Mouse (Mus musculus): Measurements from ENCODE around the gene Sh2d6.
"Not testable (repeated sequence)": the region's sequence is repeated elsewhere in the genome, so short reads cannot be mapped to it uniquely, and the experiment has no call there.

Gene Sh2d6

DNA sequence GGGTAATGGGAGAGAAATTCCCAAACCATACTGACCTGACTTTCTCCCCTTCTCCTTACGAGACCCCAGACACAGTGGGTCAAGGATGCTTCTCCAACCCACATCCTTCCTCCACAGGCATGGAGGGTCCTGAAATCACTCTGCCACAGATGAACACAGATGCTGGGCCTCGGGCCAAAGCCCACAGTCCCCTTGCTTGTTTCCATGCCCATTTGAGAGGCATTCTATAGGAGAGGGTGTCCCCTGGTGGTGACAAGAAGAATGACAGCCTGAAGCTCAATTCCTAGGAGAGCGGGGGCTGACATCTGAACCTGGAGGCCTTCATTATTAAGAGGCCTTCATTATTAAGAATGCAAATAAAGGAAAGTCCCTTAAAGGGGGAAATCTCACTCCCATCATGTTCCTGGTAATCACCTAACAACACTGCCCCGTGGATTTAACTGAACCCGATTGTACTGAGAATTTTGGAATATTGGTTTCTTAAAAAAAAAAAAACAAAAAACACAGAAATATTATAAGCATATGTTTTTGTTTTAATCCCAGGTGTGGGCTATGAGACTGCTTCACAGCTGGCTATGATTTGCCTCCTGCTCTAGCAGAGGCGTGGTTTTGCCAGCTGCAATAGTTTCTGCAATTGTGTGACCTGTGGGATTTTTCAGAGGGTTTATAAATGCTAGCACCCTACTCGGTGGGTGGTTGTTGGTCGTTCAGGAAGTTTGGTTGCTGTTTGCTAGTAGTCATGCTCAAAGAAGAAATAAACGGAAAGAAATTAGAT lies 12.7 kb upstream of the Sh2d6 start:
- peak in 1 of 2 experiments; percentile 37 for DNase-seq

DNA sequence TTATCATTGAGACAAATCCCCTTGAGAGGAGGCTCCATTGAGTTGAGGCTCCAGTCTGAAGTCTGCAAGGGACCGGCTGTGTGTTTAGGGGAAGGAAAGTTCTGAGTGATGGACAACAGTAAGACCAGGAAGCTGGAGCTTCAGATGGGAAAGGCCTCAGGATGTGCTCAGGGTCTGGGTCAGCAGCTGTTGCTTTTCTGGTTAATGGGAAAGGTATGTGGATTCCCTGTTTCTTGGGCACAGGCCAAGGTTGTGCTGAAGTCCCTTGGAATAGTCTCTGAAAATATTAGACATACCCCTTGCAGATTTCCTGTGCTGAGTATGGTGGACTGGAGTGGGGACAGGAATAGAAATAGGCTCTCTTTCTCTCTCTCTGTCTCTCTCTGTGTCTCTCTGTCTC lies 12.0 kb upstream of the Sh2d6 start:
- not testable (repeated sequence) for DNase-seq

DNA sequence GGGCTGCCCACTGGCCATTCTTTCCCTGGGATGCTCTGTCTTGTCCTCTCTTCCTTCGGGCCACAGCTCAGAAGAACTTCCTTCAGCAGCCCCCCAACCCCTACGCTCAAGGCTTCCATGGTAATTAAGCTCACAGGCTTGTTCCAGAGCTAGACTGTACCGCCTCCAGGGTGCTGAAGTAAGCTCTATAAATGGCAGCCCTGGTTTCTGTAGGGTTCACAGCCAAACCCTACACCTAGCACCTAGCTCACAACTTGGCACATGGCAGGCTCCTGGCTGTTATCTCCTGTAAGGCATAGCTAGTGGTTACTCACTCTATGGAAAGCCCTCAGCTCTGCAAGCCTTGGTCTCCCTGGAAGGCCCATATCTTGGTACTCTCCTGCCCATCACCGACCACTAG lies 11.1 kb upstream of the Sh2d6 start:
- no peak for DNase-seq

DNA sequence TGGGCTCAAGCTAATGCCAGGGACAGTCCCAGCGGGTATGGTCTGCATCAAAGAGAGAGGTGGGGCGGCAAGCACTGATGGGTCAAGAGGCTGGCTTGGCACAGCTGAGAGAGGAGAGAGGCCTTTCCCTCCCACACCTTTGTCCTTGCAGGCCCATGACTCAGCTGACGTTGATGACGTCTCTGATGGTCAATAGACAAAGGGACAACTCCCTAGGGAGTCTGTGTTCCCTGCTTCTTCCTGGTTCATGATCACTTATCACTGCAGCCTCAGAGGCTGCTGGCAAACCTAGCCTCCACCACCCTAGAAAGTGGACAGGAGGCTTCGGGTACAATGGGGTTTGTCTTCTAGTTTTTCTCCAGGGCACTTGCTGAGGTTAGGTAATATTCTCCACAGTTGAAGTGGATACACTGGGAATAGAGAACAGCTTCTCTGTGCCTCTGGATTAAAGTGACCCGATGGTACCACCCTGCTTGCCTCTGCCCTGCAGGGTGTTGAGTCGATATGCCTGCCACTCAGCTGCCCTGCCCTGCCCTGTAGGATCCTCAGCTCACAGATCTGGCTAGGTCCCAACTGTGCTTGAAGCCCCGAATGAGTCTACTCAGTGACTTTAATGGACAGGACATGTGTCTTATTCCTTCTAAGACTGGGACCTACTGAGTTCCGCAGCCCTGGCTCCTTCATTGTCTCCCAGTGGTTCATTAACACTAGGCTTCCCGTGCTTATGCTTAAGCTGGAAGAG lies 7.1 kb upstream of the Sh2d6 start:
- DNase-seq: no peak

GRCm38 (mm10) chr6:72527070-72527469 lies 5.6 kb upstream of the Sh2d6 start:
- no peak for DNase-seq

DNA sequence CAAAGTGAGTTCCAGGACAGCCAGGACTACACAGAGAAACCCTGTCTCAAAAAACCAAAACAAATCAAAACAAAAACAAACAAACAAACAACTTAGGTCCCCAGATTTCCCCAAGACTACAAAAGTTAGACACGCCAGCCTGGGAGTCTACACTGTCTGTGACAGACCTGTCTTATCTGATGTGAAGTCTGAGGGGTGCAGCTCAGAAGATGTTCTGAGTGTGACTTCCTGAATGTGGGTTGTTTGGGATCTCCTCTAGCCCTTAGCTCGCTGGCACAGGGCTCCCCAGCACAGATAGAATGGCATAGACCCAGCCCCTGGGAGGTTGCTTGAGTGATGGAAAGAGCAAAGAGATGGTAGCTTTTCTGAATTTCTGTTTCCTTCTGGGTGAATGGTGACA lies 2.7 kb upstream of the Sh2d6 start:
- DNase-seq: no peak

DNA sequence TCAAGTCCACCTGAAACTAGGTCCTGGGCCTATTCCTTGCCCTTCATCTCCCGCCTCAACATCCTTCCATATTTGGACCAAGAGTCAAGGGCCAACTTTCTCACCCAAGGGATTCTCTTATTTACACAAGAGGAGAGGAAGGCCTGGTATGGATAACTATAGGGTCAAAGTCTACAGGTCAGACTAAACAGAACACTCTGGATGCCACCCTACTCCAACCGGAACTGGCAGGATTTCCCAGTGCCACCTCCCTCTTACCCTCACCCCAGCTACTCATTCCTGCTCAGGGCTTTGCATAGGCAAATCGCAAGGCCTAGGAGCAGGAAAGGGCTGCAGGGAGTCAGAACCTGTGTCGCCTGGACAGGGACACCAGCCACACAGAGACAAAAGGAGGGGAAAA lies 1.7 kb upstream of the Sh2d6 start:
- no peak for DNase-seq

- no peak for DNase-seq
Measured at GRCm38 (mm10) chr6:72522288-72522687, 781 bp upstream of the Sh2d6 start.

DNA sequence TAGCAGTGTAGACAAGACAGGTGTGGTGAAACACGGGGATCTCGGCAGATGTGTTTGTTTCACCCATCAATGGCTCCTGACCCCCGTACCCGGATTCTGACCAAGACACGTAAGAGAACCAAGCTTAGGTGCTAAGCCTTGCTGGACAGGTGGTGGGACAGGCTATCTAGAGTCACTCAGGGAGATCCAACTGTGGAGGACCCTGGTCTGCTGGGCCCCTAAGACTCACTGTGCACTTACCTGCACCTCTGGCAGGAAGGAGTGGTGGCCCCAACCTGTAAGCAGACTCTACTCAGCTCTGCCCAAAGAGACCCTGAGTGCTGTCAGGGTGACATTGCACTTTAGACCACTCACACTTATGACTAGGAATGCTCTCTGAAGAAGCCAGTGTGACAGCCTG lies 603 bp downstream of the Sh2d6 start:
- DNase-seq: no peak

DNA sequence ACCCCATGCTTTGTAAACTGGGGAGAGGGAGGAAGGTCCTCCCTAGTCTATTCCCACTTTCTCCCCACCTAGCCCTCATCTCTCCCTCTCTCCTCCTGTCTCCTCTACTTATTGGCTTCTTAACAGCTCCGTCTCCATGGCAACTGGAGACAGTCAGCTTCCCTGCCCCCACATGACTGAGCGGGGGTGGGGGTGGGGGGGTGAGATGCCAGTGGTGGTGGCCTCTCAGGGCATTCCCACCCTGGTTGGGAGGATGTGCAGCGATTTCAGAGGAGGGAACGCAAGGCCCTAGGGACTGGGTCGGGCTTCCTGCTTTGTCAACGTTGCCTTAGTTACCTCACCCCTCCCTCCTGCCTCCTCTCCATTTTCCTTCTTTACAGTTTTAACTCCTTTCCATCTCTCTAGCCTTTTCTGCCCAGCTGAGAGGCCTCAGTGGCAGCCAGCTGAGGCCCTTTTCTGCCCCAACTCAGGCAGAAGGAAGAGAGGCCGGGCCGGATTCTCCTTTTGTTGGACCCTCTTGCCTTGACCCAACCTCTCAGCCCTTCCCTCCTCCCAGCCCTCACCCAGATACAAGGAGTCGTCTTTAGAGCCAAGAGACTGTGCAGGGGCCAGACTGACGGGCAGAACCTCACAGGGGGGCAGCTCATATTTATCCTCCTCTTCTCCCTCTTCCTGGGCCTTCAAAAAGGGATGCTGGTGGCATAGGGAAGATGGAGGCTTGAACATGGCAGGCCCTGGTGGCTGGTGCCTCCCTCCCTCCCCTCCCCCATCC lies 1.4 kb downstream of the Sh2d6 start:
- no peak for DNase-seq

- no peak for DNase-seq
Measured at GRCm38 (mm10) chr6:72519303-72519702, 2.2 kb downstream of the Sh2d6 start.

DNA sequence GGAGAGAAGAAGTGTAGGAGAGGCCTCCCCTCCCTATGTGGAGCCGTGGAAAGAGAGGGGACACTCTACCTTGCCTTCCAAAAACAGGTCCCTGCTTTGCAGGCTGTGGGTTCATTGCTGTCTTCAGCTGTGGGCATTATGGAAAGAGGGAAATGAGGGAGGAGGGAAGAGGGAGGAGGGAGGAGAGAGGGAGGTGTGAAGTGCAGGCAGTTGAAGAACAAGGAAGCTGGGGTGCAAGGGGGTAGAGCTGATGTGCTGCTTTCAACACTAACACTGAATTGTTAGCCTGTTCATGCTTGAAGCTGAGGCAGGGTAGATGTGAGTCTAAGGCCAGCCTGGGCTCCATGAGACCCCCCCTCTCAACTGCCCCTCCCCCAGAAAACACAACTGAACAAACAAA lies 2.7 kb downstream of the Sh2d6 start:
- DNase-seq: no peak

GRCm38 (mm10) chr6:72515644-72516043 lies 5.9 kb downstream of the Sh2d6 start:
- DNase-seq: no peak

DNA sequence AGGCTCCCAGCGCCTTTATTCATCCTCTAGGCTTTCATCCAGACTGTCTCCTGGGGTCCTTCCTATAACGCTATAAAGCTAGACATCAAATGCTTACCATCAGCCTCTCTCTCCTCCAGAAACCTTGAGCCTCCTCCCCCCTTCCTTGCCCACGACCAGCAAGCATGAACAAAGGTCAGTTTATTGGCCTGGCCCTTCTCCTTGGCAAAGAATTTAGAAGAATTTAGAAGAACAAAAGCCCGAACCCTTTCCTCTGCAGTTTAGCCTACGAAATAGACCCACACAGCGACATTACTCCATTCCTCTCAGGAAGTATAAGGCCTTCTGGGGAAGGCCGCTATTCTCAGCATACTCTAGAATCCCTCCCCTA lies 8.5 kb downstream of the Sh2d6 start:
- DNase-seq: no peak

GRCm38 (mm10) chr6:72512386-72513070 lies 9.0 kb downstream of the Sh2d6 start:
- peak; percentile 71 to 73 for DNase-seq

GRCm38 (mm10) chr6:72510686-72511421 lies 10.7 kb downstream of the Sh2d6 start:
- no peak for DNase-seq

- no peak for DNase-seq
Measured at GRCm38 (mm10) chr6:72509872-72510435, 11.6 kb downstream of the Sh2d6 start.

GRCm38 (mm10) chr6:72508596-72508995 lies 12.9 kb downstream of the Sh2d6 start:
- DNase-seq: no peak

GRCm38 (mm10) chr6:72506104-72506503 lies 15.4 kb downstream of the Sh2d6 start:
- DNase-seq: no peak

DNA sequence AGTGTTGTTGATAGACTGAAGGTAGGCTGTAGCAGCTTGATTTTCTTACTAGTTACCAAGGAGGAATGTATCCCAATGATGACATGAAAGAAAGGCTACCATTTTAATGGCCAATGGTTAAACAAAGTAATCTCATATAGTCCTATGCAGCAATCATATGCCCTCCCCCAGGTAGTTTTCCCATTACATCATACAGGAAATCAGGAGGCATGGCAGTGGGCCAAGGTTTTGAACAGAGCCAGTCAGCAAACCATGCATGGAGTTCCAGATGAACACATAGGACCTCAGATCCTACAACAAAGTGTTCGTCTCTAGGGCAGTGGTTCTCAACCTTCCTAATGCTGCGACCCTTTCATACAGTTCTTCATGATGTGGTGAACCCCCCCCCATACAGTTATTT lies 17.6 kb downstream of the Sh2d6 start:
- no peak for DNase-seq

GRCm38 (mm10) chr6:72503309-72503708 lies 18.2 kb downstream of the Sh2d6 start:
- no peak for DNase-seq

DNA sequence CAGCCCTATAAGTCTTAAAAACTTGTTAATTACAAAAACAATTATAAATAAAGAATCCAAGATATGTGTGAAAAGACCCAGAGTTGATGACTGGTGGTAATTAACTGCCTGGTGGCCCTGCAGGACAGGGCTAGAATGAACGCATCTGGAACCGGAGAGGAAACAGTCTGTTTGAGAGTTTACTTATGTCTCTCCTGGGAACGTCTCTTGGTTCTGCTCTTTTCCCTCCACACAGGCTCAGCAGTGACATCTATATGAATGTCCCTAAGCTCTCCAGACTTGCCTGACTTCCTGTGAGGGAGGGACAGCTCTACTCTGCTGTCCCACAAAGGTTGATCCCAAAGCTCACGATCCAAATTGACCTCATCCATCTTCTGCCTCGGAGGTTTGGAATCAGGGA lies 22.6 kb downstream of the Sh2d6 start:
- no peak for DNase-seq
